Mouse (Mus musculus) testis, postnatal 14 days (tissue): ENCODE results near the gene Fgf3.

Experiments used
- DNase-seq: peaks from one replicate; pipeline ENCODE4 v3.0.0; 2021; ENCODE audit warnings: low spot score

Gene Fgf3

DNA sequence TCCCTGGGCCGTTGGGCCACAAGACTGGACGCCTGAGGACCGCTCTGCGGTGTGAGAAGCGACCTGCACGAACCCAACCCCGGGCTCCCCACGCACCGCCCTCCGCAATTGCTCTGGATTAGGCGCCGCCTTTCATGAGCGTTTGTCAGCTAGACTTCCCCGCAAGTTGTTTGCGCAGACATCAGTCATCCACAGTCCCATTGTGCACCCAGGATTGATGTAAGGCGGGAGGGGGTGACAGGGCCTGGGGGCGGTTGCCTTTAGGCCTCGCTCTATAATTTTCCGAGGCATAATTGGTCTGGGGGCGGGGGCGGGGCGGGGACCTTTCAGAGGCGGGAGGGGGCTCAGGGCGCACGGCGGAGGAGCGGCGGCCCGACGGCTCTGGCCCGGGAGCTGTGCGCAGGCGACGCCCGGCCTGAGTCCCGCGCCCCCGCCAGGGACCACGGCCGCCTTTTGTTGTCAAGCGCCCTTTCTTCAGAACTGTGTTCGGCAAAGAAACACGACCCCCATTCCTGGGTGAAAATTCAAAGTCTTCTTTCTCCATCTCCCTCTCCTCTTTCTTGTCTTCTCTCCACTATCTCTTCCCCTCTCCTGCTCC is at the start of gene Fgf3:
TSS of gene Fgf3 (plus strand) at position 193 of the 598 bp plus-strand sequence.
- DNase-seq: no peak

DNA sequence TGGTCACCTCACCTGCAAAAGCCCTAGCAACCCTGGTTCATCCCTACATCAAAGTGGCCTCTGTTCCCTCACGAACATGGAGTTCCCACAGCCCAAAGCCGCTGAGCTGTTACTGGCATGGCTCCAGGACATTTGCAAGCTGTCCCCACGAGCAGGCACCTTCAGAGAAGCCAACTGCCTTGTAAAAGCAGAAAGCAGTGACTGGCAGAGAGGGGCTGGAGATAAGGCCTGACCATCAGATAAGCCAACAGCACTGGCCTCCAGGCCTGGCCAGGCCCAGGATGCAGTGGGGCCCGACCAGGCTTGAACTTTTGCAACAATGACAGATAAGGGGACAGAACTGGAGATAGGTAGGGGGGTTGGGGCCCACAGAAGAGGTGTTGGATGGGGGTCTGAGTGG is 49.3 kb upstream of the Fgf3 start:
- peak; percentile 41 for DNase-seq

DNA sequence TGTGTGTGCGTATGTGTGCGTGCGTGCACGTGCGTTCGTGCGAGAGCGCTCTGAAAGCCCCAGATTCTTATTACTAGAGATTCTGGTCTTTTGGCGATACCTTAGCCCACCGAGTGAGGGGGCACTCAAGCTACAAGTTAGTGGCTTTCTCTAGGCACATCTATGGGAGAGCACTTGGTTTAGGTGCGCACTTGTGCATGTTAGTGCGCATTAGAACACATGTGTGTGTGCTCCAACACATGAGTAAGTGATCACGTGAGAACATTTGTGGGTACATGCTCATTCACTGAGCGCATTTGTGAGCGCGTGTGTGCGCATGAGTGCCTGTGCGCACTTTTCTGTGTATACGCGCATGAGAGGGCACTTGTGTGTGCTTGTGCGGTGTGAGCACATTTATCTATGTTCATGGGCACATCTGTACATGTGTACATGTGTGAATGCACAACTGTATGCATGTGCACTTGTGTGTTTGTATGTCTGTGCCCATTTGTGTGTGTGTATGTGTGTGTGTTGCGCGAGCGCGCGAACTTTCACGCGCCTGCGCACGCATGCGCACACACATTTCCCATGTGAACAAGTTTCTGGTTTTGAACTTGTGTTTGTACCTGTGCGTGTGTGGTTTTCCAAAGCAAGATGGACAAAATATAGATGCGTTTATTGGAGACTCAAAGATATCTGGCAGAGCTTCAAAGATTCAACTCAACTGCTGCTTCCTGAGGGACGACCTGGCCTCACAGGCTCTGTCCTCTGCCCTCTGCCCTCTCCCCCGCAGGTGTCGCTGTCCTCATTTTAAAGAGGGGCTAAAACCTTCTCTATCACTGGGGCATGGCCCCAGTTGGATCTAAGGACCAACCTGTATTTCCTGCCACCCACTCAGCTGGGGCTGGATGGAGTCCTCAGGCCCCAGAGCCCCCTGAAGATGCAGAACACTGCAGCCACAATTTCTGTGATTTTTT is 48.0 kb upstream of the Fgf3 start:
- no peak for DNase-seq

DNA sequence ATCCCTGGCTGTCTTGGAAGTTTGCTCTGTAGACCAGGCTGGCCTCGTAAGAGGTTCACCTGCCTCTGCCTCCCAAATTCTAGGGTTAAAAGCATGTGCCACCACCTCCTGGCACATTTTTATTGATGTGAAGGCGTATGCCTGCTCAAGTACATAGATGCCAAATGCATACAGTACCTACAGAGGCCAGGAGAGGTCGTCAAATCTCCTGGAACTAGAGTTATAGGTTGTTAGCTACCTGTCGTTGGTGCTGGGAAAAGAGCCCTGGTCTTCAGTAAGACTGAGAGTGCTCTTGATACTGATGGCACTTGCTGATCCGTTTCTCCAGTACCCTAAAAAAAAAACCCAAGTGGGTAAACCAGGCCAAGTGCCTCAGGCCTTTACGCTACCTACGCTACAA is 46.5 kb upstream of the Fgf3 start:
- DNase-seq: no peak

DNA sequence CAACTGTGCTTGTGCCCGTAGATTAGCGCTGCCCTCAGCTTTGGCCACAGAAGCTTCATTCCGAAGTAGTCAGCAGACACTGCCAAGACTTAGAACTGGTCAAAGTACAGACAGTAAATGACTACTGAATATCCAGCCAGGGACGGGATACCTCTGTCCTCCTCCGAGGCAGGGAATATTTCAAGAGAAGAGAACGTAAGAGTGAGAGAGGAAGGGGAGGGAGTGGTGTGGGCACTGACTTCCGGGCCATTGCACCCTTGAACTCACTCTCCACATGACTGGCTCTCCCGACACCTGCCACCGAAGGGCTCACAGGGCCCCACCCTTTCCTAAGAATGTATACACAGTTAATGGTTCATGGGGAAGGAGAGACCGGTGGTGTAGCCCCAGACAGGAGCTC is 44.6 kb upstream of the Fgf3 start:
- DNase-seq: no peak

DNA sequence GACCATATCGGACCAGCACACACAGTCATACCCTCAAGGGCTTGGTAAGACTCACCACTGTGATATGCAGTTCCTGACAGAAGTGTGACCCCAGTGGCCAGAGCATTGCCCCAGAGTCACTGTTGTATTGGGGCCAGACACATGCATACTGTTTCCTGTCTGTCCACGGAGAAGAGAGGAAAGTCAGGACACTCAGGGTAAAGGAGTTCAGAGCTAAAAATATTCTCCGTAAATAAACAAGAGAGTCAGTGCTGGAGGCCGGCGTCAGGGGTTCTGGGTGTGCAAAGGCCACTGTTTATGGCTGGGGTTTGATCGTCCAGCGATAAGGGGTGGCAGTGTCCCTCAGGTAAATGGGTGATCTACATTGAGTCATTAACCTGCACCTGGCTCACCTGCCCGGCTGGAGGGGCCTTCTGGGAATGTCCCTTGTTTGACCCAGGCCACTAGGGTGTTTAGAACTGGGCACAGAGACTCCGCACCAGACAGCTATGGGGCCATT is 41.9 kb upstream of the Fgf3 start:
- DNase-seq: no peak

DNA sequence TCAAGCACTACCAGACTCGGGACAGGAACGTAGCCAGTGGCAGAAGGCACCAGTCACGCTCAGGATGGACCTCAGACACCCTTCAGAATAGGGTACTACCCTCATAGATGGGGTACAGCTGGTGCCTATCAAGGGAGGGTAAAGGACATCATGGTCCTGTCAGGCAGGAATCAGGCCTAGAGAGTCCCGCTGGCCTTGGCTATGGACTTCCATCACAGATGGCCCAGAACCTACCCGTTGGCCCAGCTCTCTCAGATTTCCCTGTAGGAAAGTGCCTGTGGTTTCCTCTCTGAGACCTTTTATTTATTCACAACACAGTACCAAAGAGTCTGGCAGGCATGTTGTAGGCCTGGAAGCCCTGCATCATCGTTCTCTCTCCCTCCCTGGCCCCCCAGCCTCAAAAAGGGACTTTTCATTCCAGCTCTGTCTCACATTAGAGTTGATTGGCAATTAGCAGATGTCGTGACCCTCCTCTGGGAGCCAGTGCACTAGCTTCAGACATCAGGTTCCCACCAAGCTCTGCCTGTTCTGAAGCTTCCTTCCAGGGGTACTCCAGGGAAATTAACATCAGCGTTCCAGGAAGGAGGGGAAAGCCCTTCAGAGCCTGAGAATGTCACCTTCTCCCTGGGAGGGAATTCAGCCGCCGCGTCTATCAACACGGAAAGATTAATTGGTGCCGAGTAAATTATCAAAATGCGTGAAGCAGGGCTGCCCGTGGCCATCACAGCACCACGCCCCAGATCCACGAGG is 40.7 kb upstream of the Fgf3 start:
- DNase-seq: no peak

DNA sequence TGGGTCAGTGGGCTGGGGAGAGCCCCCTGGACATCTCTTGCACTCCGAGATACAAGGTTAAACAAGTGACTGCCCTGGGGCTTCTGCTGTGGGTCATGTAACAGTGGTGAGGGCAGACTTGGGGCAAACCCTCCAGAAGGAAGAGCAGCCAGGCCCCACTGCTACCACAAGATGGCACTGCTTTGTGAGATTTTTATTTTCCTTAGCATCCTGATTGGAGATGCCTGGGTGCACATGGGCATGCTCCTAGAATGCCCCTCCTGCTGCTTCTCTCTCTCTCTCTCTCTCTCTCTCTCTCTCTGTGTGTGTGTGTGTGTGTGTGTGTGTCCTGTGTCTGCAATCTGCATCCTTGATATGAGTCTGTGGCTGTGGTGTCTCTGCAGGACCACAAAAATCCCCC is 39.4 kb upstream of the Fgf3 start:
- DNase-seq: no peak

DNA sequence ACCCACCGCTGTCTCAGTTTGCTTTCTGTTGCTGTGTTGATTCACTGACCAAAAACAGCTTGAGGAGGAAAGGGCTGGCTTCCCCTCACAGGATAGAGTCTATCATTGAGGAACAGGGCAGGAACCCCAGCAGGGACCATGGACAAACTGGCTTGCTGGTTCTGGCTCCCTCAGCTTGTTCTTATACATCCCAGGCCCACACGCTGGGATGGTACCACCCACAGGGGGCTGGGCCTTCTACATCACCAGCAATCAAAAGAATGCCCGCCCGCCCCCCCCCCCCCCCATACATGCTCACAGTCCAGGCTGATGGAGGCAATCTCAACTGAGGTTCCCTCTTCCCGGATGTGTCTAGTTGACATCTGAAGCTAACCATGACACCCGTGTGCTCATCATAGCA is 30.8 kb upstream of the Fgf3 start:
- no peak for DNase-seq

DNA sequence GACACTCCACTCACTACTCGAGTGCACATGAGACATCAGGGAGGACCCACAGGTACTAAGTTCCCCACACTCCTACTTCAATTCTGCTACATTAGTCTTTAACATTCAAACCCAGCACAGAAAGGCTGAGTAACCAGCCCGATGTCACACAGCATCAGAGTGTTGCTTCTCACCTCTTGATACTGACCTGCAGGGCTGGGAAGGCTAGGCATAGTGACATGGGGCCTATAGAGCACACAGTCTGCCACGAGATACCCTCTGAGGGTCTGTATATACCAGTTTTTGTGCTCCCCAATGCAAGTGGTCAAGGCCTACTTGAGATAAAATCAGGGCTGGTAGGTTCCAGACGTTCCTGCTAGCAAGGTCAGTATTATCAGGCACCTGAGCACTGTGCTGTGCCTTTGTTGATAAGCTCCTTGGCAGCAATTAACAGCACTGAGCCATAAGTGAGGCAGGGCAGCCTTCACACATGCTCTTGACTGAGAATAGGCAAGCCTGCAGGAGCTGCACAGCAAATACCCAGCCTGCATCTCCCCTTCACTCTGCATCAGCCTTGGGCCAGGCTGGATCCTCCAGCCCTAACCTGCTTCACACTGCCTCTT is 29.8 kb upstream of the Fgf3 start:
- no peak for DNase-seq

DNA sequence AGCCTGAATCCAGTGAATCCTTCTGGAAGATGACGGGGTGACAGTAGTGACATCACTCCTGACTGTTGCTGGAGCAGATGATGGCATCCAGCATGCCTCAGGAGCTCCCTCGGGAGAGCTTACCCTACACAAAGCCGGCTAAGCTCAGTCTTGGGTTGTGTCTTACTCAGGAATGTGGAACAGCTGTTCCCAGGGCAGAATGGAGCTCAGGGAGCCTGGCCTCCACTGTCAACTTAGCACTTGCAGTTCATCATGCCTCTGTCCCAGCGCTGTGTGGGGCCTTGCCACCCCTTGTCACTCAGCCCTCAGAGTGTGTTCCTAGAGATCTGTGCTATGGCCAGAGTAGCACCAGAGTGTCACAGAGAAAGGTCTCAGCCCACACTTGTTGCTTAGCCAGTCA is 26.4 kb upstream of the Fgf3 start:
- DNase-seq: no peak

DNA sequence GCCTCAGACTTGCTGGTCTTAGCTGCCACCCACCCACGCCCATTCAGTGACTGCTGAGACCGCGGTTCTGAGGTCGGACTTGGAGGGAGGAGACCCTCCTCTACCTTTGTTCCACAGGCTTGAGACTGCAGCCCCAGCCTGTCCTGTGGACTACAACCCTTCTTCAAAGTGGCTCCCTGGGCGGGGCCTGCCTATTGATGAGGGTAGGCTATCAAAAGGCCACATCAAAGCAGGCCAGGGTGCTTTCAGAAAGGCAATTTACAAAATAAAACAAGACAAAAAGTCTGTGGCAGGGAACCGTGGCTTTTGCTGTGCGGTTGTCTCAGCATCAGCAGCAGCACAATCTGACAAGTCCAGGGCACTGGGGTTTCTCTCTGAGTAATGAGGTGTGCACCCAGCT is 16.0 kb upstream of the Fgf3 start:
- no peak for DNase-seq

DNA sequence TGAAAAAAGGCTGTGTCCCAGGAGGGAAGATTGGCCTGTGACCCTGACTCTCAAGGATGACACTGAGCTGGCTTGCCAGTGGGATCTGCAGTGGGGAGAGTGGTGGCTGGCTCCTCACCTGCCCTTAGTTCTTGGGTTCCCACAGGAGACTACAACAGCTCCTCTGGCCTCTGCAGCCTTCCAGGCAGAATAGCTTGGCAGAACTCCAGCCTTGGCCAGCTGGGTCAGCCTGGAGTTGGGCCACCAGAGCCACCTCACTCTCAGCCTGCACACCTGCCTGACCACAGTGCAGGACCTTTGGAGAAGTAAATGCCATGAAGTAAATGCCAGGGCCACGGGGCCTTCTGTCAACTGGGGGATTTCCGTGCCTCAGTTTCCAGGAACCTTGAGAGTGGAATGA is 13.9 kb upstream of the Fgf3 start:
- DNase-seq: no peak

DNA sequence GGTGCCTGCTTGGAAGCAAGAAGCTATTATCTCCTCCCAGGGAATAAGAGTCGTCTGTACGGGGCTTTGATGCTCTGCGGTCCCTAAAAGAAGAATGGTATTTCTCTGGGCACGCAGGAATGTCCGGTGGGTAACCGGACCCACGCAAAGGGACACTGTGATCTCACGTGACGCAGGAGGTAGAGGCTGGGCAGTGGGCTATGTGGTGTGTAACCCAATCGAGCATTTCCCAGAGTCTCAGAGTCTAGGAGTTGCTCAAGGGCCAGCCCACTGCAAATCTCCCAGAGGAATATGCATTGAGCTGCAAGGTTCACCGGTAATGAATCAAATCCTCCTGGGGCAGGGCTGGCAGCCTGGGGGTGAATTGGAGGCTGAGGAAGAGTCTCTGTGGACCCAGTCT is 9.5 kb upstream of the Fgf3 start:
- no peak for DNase-seq

DNA sequence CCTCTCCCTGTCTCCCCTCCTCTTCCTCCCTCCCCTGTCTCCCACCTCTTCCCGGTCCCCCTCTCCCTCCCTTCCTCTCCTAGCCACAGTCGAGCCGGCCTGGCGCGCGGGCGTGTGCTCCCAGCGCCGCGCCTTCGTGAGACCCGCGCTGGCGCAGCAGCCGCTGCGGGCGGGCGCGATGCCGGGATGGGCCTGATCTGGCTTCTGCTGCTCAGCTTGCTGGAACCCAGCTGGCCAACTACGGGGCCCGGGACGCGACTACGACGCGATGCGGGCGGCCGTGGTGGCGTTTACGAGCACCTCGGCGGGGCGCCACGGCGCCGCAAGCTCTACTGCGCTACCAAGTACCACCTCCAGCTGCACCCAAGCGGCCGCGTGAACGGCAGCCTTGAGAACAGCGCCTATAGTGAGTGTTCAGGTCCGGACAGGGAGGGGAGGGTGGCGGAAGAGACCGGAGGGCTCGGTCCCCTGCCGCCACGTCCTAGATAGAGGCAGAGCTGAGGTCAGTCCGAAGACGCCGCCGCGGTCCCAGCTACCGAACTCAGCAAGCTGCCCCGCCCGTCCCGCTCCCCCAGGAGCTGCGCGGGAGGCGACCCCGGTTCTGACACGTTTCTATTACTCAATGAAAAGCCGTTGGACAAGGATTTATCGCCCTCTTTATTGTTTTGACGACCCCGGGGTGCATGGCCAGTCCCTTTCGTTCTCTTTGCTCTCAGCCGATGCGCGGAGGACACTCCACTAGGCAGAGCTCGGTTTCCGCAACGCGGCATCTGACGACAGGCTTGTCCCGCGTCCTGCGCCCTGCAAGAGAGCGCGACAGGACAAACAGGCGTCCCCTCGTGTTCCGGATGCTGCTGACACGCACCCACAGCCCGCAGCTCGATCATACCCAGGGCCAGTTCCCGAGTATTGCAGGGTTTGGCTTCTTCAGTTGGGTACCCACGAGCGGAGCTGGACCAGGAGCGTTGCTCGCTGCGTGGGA is 930 bp downstream of the Fgf3 start:
- no peak for DNase-seq

DNA sequence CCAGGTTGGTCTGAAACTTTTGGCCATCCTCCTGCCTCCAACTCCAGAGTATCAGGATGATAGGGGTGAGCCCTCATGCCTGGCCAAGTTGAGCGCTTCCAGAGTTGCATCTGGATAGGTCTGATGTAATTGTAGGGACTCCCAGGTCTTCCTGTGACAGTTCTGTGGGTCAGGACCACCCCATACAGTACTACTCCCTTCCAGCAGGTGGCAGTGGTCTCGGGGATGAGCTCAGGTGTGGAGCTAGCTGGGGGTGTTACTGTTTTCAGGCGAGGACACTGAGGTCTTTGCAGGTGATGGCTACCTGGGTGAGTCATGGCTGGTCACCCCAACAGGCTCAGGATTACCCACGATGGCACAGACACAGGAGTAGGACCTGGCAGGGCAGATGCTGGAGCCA is 8.3 kb downstream of the Fgf3 start:
- DNase-seq: no peak

DNA sequence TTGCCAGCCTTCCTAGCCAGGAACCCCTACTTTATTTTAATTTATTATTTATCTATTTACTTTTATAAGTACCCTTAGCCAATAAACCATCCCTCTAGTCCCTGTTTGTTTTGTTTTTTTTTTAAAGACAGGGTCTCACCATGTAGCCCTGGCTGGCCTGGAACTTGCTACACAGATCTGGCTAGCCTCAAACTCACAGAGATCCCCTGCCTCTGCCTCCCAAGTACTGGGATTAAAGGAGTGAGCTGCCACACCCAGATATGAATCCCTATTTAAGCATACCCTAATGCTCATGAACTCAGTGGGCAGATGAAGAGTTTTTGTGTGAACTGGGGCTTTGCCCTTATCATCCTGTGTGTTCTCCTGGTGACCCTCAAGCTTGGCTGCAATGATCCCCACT is 9.2 kb downstream of the Fgf3 start, which contains the start of gene Fgf4:
TSS of gene Fgf4 (plus strand) at position 301 of the 400 bp plus-strand sequence.
- no peak for DNase-seq

DNA sequence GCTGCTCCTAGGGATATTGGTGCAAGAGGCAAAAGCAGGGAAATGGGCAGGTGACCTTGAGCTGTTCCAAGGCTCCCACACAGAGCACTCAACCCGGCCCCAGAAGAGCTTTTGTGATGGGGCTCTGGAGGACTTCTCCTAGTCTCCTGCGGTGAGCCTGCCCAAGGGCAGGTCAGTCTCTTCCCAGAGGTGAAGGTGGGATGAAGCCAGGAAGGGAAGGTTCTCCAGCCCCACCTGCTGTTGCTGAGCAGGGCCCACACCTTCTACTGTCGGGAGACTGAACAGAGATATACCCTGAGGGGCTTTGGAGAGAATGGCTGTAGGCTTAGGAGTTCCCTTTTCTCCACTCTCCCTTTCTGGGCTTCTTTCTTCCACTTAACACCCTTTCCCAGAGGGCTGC is 13.4 kb downstream of the Fgf3 start:
- DNase-seq: no peak

DNA sequence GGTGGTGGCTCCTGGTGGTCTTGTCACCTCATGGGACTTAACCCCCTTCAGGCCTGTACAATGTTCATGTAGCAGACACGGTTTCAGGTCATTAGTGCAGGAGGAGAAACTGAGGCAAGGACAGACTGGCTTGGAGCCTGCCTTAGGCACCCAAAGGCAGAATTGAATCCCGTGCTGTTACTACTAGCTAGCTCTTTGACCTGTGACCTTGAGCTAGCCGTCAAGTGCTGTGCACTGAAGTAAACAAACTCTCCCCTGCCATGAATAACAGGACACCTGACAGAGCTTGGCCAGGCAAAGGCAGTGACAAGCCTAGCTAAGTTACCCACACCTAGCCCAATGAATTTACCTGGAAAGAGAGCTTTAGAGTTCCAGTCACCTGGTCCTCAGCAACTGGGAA is 17.1 kb downstream of the Fgf3 start:
- DNase-seq: no peak

DNA sequence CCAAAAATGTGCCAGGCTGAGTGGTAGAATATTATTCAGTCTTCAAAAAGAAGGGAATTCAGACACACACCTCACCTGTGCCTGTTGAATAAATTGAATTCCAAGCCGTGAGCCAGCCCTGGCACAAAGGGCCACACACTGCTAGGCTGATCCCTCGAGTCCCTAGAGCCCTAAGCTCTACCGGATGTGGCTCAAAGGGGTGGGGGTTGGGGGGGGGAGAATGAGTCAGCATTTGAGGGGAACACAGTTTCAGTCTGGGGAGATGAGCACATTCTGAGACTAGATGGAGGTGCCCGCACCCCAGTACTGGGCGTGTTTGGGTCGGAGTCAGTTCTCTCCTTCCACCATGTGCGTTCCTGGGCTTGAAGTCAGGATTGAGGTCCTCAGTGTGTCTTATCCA is 19.3 kb downstream of the Fgf3 start:
- no peak for DNase-seq

DNA sequence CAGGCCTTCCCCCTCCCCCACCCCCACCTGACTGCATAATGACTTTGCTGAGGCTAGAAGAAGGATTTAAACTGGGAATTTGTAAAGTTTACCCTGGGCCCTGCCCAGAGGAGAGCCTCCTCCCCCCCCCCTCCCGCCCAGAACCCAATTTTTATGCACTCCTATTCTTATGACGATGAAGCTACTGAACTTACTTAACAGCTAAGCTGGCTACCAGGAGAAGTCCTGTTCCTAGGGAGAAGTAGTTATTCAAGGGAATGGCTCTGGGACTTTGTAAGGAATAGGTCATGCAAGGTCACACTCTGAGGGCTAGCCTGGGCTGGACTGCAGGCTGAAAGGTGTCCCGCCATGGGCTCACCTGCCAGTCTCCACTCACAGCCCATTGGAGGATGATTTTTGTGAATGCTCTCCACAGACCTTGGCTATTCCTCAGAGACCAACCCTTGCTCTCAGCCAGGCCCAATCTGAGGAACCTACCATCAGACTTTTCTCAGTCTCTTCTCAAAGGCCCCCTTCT is 20.0 kb downstream of the Fgf3 start:
- no peak for DNase-seq
